Mouse (Mus musculus): Measurements from ENCODE around the gene Klhl35. TPM values are rescaled to one million over a fixed set of nuclear protein-coding genes. Genes with fewer than 3 reads are reported as not detected.
"Not testable (repeated sequence)": the region's sequence is repeated elsewhere in the genome, so short reads cannot be mapped to it uniquely, and the experiment has no call there.

Gene Klhl35
- polyA plus RNA-seq, 1 experiment from 2014 or later, result 0.80 TPM

- no peak overlapping the region for H3K4me3 ChIP-seq
- H3K9ac ChIP-seq, result no peak overlapping the region
- H3K36me3 ChIP-seq, result no peaks in the 10 kb centered on the region
- peaks cover 5% of the 10 kb centered on the region; the same call in 1 of the 2 replicates for H3K4me1 ChIP-seq
- H3K27ac ChIP-seq, result no peak overlapping the region
- H3K27me3 ChIP-seq, result no peaks in the 10 kb centered on the region
- no peaks in the 10 kb centered on the region for H3K9me3 ChIP-seq
- H3K4me2 ChIP-seq, result no peak overlapping the region
- ATAC-seq (ENCODE audit: borderline replicate concordance, extremely low read depth, low FRiP score, low TSS enrichment), result no peak
- WGBS, result 44% methylated on average over 1 of the region's 1 CpGs
Observed at GRCm38 (mm10) chr7:99501148-99501547, 35.3 kb downstream of the Klhl35 start.

GRCm38 (mm10) chr7:99504556-99504955 lies 38.8 kb downstream of the Klhl35 start:
- Histone ChIP-seq H3K27me3 (no peaks in the 10 kb centered on the region), H3K4me1 (peaks cover 5% of the 10 kb centered on the region; the same call in 1 of the 2 replicates), H3K36me3 (no peaks in the 10 kb centered on the region)

GRCm38 (mm10) chr7:99508187-99508586 lies 42.4 kb downstream of the Klhl35 start:
- 12% methylated on average over 2 of the region's 2 CpGs for WGBS
- H3K4me1 ChIP-seq; H3K4me3 ChIP-seq; H3K9ac ChIP-seq; H3K27me3 ChIP-seq; H3K9me3 ChIP-seq; H3K36me3 ChIP-seq; H3K27ac ChIP-seq; ATAC-seq (ENCODE audit: borderline replicate concordance, extremely low read depth, low FRiP score, low TSS enrichment); H3K4me2 ChIP-seq: not testable (repeated sequence)

More at GRCm38 (mm10) chr7:99504556-99504955, 38.8 kb downstream of the Klhl35 start:
- no peak overlapping the region for H3K9ac ChIP-seq
- H3K4me2 ChIP-seq, result no peak overlapping the region
- ATAC-seq (ENCODE audit: borderline replicate concordance, extremely low read depth, low FRiP score, low TSS enrichment), result no peak
- no peak overlapping the region for H3K4me3 ChIP-seq
- H3K9me3 ChIP-seq, result no peaks in the 10 kb centered on the region
- H3K27ac ChIP-seq, result no peak overlapping the region

DNA sequence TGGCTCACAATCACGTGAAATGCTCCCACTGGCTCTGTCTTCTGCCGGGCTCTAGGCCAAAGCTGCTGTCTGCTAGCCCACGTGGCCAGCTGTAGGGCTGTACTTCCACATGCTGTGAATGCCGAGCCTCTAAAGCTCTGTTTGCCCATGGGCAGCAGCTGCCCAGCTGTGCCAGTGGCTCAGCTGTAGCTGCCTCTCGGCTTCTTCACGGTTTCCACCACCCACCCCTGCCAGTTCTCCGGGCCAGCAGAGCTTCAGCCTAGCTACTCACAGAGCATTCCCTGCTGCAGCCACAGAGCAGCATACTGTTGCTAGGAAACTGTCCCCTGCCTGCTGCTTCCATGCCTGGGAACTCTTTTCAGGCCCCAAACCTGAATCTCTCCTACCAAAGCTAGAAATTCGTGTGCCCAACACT lies 44.3 kb downstream of the Klhl35 start:
- no peak overlapping the region for H3K27ac ChIP-seq
- no peaks in the 10 kb centered on the region for H3K27me3 ChIP-seq
- H3K9ac ChIP-seq, result no peak overlapping the region
- no peaks in the 10 kb centered on the region for H3K9me3 ChIP-seq
- WGBS, result 8% methylated on average over 8 of the region's 8 CpGs
- ATAC-seq (ENCODE audit: borderline replicate concordance, extremely low read depth, low FRiP score, low TSS enrichment), result peak; percentile 31; the same call in 1 of the 2 replicates
- no peak overlapping the region for H3K4me3 ChIP-seq
- H3K4me1 ChIP-seq, result peaks cover 7% of the 10 kb centered on the region
- H3K4me2 ChIP-seq, result no peak overlapping the region
- H3K36me3 ChIP-seq, result no peaks in the 10 kb centered on the region

DNA sequence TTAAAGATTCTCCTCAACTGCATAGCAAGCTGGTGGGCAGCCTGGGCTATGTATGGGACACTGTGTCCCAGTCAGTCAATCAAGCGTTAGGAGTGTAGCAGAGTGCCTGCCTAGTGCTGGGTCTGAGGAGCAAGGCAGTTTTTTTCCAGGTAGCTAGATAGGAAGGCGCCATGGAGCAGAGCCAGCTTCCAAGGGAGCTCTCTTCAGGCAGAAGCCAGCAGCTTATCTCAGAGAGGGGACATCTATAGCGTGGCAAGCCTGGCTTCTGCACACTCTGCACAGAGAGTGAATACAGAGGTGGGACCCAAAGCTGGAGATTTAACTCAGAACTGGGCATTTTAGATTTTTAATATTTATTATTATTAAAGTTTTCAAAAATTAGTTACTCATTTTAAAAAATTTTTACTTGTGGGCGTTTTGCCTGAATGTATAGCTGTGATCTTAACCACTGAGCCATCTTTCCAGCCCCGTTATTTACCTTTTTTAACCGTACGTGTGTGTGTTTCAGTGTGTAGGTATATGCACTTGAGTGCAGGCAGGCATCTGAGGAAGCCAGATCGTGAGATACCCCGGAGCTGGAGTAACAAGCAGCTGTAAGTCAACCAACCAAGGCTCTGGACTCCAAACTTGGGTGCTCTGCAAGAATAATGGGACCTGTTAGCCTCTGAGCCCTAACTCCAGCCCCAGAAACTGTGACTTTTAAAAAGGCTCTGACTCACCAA lies 50.4 kb downstream of the Klhl35 start:
- Histone ChIP-seq H3K9me3 (no peaks in the 10 kb centered on the region), H3K27ac (no peak overlapping the region), H3K9ac (no peak overlapping the region), H3K4me2 (no peak overlapping the region), H3K27me3 (no peaks in the 10 kb centered on the region), H3K4me1 (peaks cover 10% of the 10 kb centered on the region), H3K36me3 (no peaks in the 10 kb centered on the region), H3K4me3 (no peak overlapping the region)
- WGBS, result 64% methylated on average over 9 of the region's 9 CpGs
- no peak for ATAC-seq (ENCODE audit: borderline replicate concordance, extremely low read depth, low FRiP score, low TSS enrichment)

GRCm38 (mm10) chr7:99516814-99517157 lies 51.0 kb downstream of the Klhl35 start:
- H3K4me3 ChIP-seq, result no peak overlapping the region
- no peak overlapping the region for H3K4me2 ChIP-seq
- H3K27ac ChIP-seq, result no peak overlapping the region
- H3K9ac ChIP-seq, result no peak overlapping the region
- no peaks in the 10 kb centered on the region for H3K27me3 ChIP-seq
- H3K9me3 ChIP-seq, result no peaks in the 10 kb centered on the region
- WGBS, result 58% methylated on average over 3 of the region's 3 CpGs
- H3K36me3 ChIP-seq, result no peaks in the 10 kb centered on the region
- no peak for ATAC-seq (ENCODE audit: borderline replicate concordance, extremely low read depth, low FRiP score, low TSS enrichment)
- peaks cover 10% of the 10 kb centered on the region for H3K4me1 ChIP-seq

- 38% methylated on average over 4 of the region's 4 CpGs for WGBS
- no peak overlapping the region for H3K9ac ChIP-seq
- no peaks in the 10 kb centered on the region for H3K9me3 ChIP-seq
- no peak overlapping the region for H3K4me2 ChIP-seq
- peak overlapping the region; percentile 62 for H3K27ac ChIP-seq
- H3K4me1 ChIP-seq, result peaks cover 17% of the 10 kb centered on the region
- no peak for ATAC-seq (ENCODE audit: borderline replicate concordance, extremely low read depth, low FRiP score, low TSS enrichment)
- H3K36me3 ChIP-seq, result no peaks in the 10 kb centered on the region
- no peaks in the 10 kb centered on the region for H3K27me3 ChIP-seq
- no peak overlapping the region for H3K4me3 ChIP-seq
Observed at GRCm38 (mm10) chr7:99518954-99519644, 53.3 kb downstream of the Klhl35 start.

DNA sequence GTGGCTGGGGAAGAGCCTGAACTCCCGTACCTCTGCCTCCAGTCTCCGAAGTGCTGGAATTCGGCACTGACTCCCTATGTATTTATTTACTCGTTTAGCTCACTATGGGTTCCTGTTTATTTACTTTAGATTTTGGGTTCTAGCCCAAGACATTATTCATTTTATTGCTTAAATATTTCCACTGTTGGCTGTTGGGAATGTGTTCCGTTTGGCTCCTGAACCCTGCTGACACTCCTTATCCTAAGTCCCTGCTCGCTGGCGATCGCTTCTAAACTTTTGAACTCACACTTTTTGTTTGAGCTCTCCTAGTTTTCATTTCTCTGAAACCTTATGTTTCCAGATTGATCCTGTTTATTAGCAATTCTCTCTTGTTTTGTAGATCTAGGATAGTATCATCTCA lies 57.3 kb downstream of the Klhl35 start:
- H3K27ac ChIP-seq, result peak overlapping the region; percentile 66
- peak; percentile 87; the same call in 1 of the 2 replicates for ATAC-seq (ENCODE audit: borderline replicate concordance, extremely low read depth, low FRiP score, low TSS enrichment)

More for the DNA sequence above, 57.3 kb downstream of the Klhl35 start:
- WGBS, result 21% methylated on average over 8 of the region's 8 CpGs
- H3K4me3 ChIP-seq, result no peak overlapping the region
- no peaks in the 10 kb centered on the region for H3K9me3 ChIP-seq
- peak overlapping the region; percentile 2; the same call in 1 of the 2 replicates for H3K4me2 ChIP-seq
- H3K9ac ChIP-seq, result no peak overlapping the region
- H3K27me3 ChIP-seq, result no peaks in the 10 kb centered on the region
- no peaks in the 10 kb centered on the region for H3K36me3 ChIP-seq
- peaks cover 21% of the 10 kb centered on the region for H3K4me1 ChIP-seq

Other genes starting within 250 kb of the Klhl35 start
- 1.1 and 1.5 TPM in 2 replicates for gene Mogat2, start 227.4 kb upstream of the Klhl35 start, polyA plus RNA-seq (2015; fragmentation: Nextera tagmentation; extraction: Ambion mirVana)
- gene Map6, start 198.6 kb upstream of the Klhl35 start, polyA plus RNA-seq (2015; fragmentation: Nextera tagmentation; extraction: Ambion mirVana), result 2.6 and 3.5 TPM in 2 replicates
- gene Serpinh1, start 112.8 kb upstream of the Klhl35 start, polyA plus RNA-seq (2015; fragmentation: Nextera tagmentation; extraction: Ambion mirVana), result 1,817 and 1,834 TPM in 2 replicates
- gene Gdpd5, start 84.6 kb upstream of the Klhl35 start, polyA plus RNA-seq (2015; fragmentation: Nextera tagmentation; extraction: Ambion mirVana), result 20.7 and 22.0 TPM in 2 replicates
- 777 and 836 TPM in 2 replicates for gene Rps3, start 17.7 kb downstream of the Klhl35 start, polyA plus RNA-seq (2015; fragmentation: Nextera tagmentation; extraction: Ambion mirVana)
- 16.1 and 17.5 TPM in 2 replicates for gene Arrb1, start 69.5 kb downstream of the Klhl35 start, polyA plus RNA-seq (2015; fragmentation: Nextera tagmentation; extraction: Ambion mirVana)
- gene Tpbgl, start 161.1 kb downstream of the Klhl35 start, polyA plus RNA-seq (2015; fragmentation: Nextera tagmentation; extraction: Ambion mirVana), result 0.89 and 1.1 TPM in 2 replicates
- gene Slco2b1, start 245.3 kb downstream of the Klhl35 start, polyA plus RNA-seq (2015; fragmentation: Nextera tagmentation; extraction: Ambion mirVana), result 4.0 TPM in 2 replicates